In genomic region chr14:103732626-103733025, GRCm38 (mm10) we compare ENCODE assay signal across 13 mouse cellular contexts.
DNase-seq lines count a peak whose midpoint lies in the region; ATAC-seq and TF ChIP-seq lines count a peak whose summit lies in the region.
"Had no signal": no experiment of that assay in that cellular context is flagged by ENCODE, and none has a peak within 500 bp of the region (broad histone marks: within the 10 kb centered on the region; RNA-seq: fewer than 3 reads in every experiment).

No protein-coding gene starts in this region.

- no peaks in the 10 kb centered on the region for H3K9me3 ChIP-seq in kidney, embryonic 16.5 days (ENCODE audit: low read length)
- H3K9me3 ChIP-seq in midbrain, postnatal 0 days (ENCODE audit: low read length) = no peaks in the 10 kb centered on the region
- H3K9me3 ChIP-seq in midbrain, embryonic 14.5 days (ENCODE audit: control insufficient read depth, low read length) = no peaks in the 10 kb centered on the region
- no peaks in the 10 kb centered on the region for H3K9me3 ChIP-seq in MEL (replicated peaks; ENCODE audit: insufficient read depth, low read length)
- H3K9me3 ChIP-seq: lung, embryonic 15.5 days; stomach, embryonic 15.5 days had no signal

- no peaks in the 10 kb centered on the region for H3K79me2 ChIP-seq in MEL (ENCODE audit: control insufficient read depth, insufficient read depth, low read length, poor library complexity)

- TF ChIP-seq EP300 in MEL (IDR thresholded peaks at IDR 0.05; ENCODE audit: low read depth in 1 of 2, low read length in 2 of 2) = no peak

- no peaks in the 10 kb centered on the region for H3K4me1 ChIP-seq in kidney, adult 2 months (ENCODE audit: control insufficient read depth, insufficient read depth, low read length)
- no peaks in the 10 kb centered on the region for H3K4me1 ChIP-seq in kidney, embryonic 16.5 days (ENCODE audit: insufficient read depth, low read length)
- no peaks in the 10 kb centered on the region for H3K4me1 ChIP-seq in midbrain, postnatal 0 days (ENCODE audit: insufficient read depth, low read length)
- H3K4me1 ChIP-seq in midbrain, embryonic 14.5 days (ENCODE audit: control insufficient read depth, insufficient read depth, low read length) = no peaks in the 10 kb centered on the region
- H3K4me1 ChIP-seq in MEL (ENCODE audit: control insufficient read depth in 1 of 2, insufficient read depth in 2 of 2, low read length in 2 of 2) = no peaks in the 10 kb centered on the region
- H3K4me1 ChIP-seq: lung, embryonic 15.5 days; stomach, embryonic 15.5 days had no signal

- no peak overlapping the region for H3K9ac ChIP-seq in kidney, embryonic 16.5 days (replicated peaks; ENCODE audit: low read length)
- H3K9ac ChIP-seq in midbrain, postnatal 0 days (replicated peaks; ENCODE audit: low read length, poor library complexity, severe bottlenecking) = no peak overlapping the region
- no peak overlapping the region for H3K9ac ChIP-seq in midbrain, embryonic 14.5 days (replicated peaks; ENCODE audit: low read length)
- H3K9ac ChIP-seq in MEL (ENCODE audit: control insufficient read depth, low read depth, low read length, poor library complexity, severe bottlenecking) = no peak overlapping the region
- H3K9ac ChIP-seq: lung, embryonic 15.5 days; stomach, embryonic 15.5 days had no signal

- no peaks in the 10 kb centered on the region for H3K36me3 ChIP-seq in kidney, adult 2 months (ENCODE audit: control insufficient read depth, insufficient read depth, low read length)
- no peaks in the 10 kb centered on the region for H3K36me3 ChIP-seq in kidney, embryonic 16.5 days (ENCODE audit: insufficient read depth, low read length)
- H3K36me3 ChIP-seq in midbrain, postnatal 0 days (ENCODE audit: insufficient read depth, low read length) = no peaks in the 10 kb centered on the region
- H3K36me3 ChIP-seq in midbrain, embryonic 14.5 days (ENCODE audit: control insufficient read depth, insufficient read depth, low read length) = no peaks in the 10 kb centered on the region
- no peaks in the 10 kb centered on the region for H3K36me3 ChIP-seq in MEL (ENCODE audit: control insufficient read depth in 1 of 2, insufficient read depth in 2 of 2, low read length in 2 of 2)
- H3K36me3 ChIP-seq: lung, embryonic 15.5 days; stomach, embryonic 15.5 days had no signal

- no peak overlapping the region for H3K4me3 ChIP-seq in kidney, adult 2 months (ENCODE audit: insufficient read depth, low read depth, low read length)
- H3K4me3 ChIP-seq in kidney, embryonic 16.5 days (ENCODE audit: low read length) = no peak overlapping the region
- no peak overlapping the region for H3K4me3 ChIP-seq in midbrain, postnatal 0 days (ENCODE audit: low read depth, low read length)
- no peak overlapping the region for H3K4me3 ChIP-seq in midbrain, embryonic 14.5 days (replicated peaks; ENCODE audit: low read depth, low read length)
- no peak overlapping the region for H3K4me3 ChIP-seq in MEL (ENCODE audit: control insufficient read depth in 1 of 2, insufficient read depth in 1 of 2, low read depth in 2 of 2, low read length in 2 of 2)
- H3K4me3 ChIP-seq: lung, embryonic 15.5 days; stomach, embryonic 15.5 days had no signal

- 61% methylated on average over 1 of the region's 1 CpGs for WGBS in kidney, adult 2 months
- WGBS in kidney, embryonic 16.5 days = 69% methylated on average over 1 of the region's 1 CpGs
- WGBS in midbrain, postnatal 0 days = 75% methylated on average over 1 of the region's 1 CpGs
- WGBS in midbrain, embryonic 14.5 days = 71% methylated on average over 1 of the region's 1 CpGs

- TF ChIP-seq POLR2A in kidney, adult 2 months (IDR thresholded peaks at IDR 0.05; ENCODE audit: low read depth, low read length) = no peak
- TF ChIP-seq POLR2A in MEL (IDR thresholded peaks at IDR 0.05; ENCODE audit: control insufficient read depth in 1 of 2, insufficient read depth in 1 of 2, low read depth in 1 of 2, low read length in 2 of 2, poor library complexity in 1 of 2) = no peak

- TF ChIP-seq RAD21 in MEL (IDR thresholded peaks at IDR 0.05; ENCODE audit: low read depth, low read length) = no peak

- no peak for DNase-seq in kidney, adult 2 months
- no peak for DNase-seq in midbrain, postnatal 0 days (ENCODE audit: low spot score)
- DNase-seq in midbrain, embryonic 14.5 days = no peak
- no peak for DNase-seq in MEL (ENCODE audit: low read depth, low spot score)
- DNase-seq in right cerebral cortex, postnatal 14 days = no peak
- no peak for DNase-seq in ovary, postnatal 10 days (ENCODE audit: low spot score)
- DNase-seq: adrenal gland, postnatal 10 days; embryo, embryonic 11 days; gastrocnemius, postnatal 10 days had no signal

- no peak for ATAC-seq in kidney, embryonic 16.5 days (ENCODE audit: low FRiP score, low TSS enrichment)
- ATAC-seq in midbrain, postnatal 0 days (ENCODE audit: low FRiP score) = no peak
- no peak for ATAC-seq in midbrain, embryonic 14.5 days (ENCODE audit: low FRiP score, low TSS enrichment)
- peak; percentile 61; the same call in 1 of the 2 replicates for ATAC-seq in megakaryocyte progenitor cell, adult 5-6 weeks (replicated peaks; ENCODE audit: poor library complexity)

- no peak overlapping the region for H3K4me2 ChIP-seq in kidney, embryonic 16.5 days (replicated peaks; ENCODE audit: low read depth, low read length)
- H3K4me2 ChIP-seq in midbrain, postnatal 0 days (ENCODE audit: low read depth, low read length, poor library complexity, severe bottlenecking) = no peak overlapping the region
- no peak overlapping the region for H3K4me2 ChIP-seq in midbrain, embryonic 14.5 days (ENCODE audit: low read length)
- H3K4me2 ChIP-seq: lung, embryonic 15.5 days; stomach, embryonic 15.5 days had no signal

- no peaks in the 10 kb centered on the region for H3K27me3 ChIP-seq in kidney, adult 2 months (replicated peaks; ENCODE audit: control insufficient read depth, insufficient read depth, low read length)
- H3K27me3 ChIP-seq in kidney, embryonic 16.5 days (ENCODE audit: insufficient read depth, low read length) = no peaks in the 10 kb centered on the region
- no peaks in the 10 kb centered on the region for H3K27me3 ChIP-seq in midbrain, postnatal 0 days (ENCODE audit: insufficient read depth, low read length)
- H3K27me3 ChIP-seq in midbrain, embryonic 14.5 days (ENCODE audit: control insufficient read depth, insufficient read depth, low read length) = no peaks in the 10 kb centered on the region
- H3K27me3 ChIP-seq in MEL (ENCODE audit: control insufficient read depth in 1 of 2, insufficient read depth in 2 of 2, low read length in 2 of 2) = no peaks in the 10 kb centered on the region
- H3K27me3 ChIP-seq: lung, embryonic 15.5 days; stomach, embryonic 15.5 days had no signal

- H3K27ac ChIP-seq in kidney, adult 2 months (ENCODE audit: insufficient read depth, low read depth, low read length) = no peak overlapping the region
- H3K27ac ChIP-seq in kidney, embryonic 16.5 days (ENCODE audit: low read length) = no peak overlapping the region
- no peak overlapping the region for H3K27ac ChIP-seq in midbrain, postnatal 0 days (ENCODE audit: low read depth, low read length)
- no peak overlapping the region for H3K27ac ChIP-seq in midbrain, embryonic 14.5 days (replicated peaks; ENCODE audit: low read depth, low read length)
- H3K27ac ChIP-seq in MEL (ENCODE audit: control insufficient read depth, low read depth, low read length) = no peak overlapping the region
- H3K27ac ChIP-seq: lung, embryonic 15.5 days; stomach, embryonic 15.5 days had no signal

- peak; percentile 23; the same call in 1 of the 2 replicates for TF ChIP-seq CTCF in kidney, adult 2 months (conservative IDR thresholded peaks at IDR 0.05; ENCODE audit: insufficient read depth, insufficient read length, low read depth, low read length)
- peak; percentile 21; the same call in 1 of the 2 replicates for TF ChIP-seq CTCF in midbrain, postnatal 0 days (IDR thresholded peaks at IDR 0.05)
- TF ChIP-seq CTCF in MEL (IDR thresholded peaks at IDR 0.05 in 2 of 3, conservative IDR thresholded peaks at IDR 0.05 in 1 of 3; ENCODE audit: control insufficient read depth in 1 of 3, insufficient read depth in 1 of 3, low read depth in 2 of 3, low read length in 3 of 3, poor library complexity in 1 of 3, severe bottlenecking in 1 of 3) = peak in 2 of 3 experiments; percentile 11 to 14; a peak in 1 of 6 replicates

TF ChIP-seq in MEL, 35 proteins besides CTCF, POLR2A, EP300 and RAD21:
- TF ChIP-seq POLR2AphosphoS2 (IDR thresholded peaks at IDR 0.05; ENCODE audit: low read length) (no peak), CHD1 (IDR thresholded peaks at IDR 0.05; ENCODE audit: low read depth, low read length) (no peak), SMC3 (IDR thresholded peaks at IDR 0.05; ENCODE audit: low read depth, low read length) (peak; percentile 12; the same call in 1 of the 2 replicates), MYB (IDR thresholded peaks at IDR 0.05; ENCODE audit: low read depth, low read length) (no peak)
TF ChIP-seq in MEL: peak in this region for 1.
